Comparison of ENCODE assay signal across 23 mouse cellular contexts in the genomic region with DNA sequence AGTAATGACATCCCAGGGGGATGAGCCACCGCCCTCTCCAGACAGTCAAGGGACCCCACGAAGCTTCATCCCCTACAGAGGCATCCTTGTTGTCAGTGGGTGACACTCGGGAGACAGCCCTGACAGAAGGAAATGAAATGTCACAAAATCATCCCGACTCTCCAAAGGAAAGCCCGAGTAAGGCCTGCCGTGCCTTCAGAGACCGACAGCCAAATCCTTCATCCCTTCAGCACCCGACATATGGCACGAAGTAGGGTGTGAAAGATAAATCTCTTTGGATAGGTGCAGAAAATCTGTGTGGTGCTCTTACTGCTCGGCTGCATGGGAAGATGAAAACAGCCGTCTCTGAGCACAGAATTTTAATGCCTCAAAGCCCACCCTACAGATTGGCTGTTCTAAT.
A peak's percentile ranks its signal among the peaks of the same experiment; 100 is the strongest.
DNase-seq lines count a peak whose midpoint lies in the region; ATAC-seq lines count a peak whose summit lies in the region.
"Had no signal": no experiment of that assay in that cellular context is flagged by ENCODE, and none has a peak within 500 bp of the region (broad histone marks: within the 10 kb centered on the region; RNA-seq: fewer than 3 reads in every experiment).

No protein-coding gene starts in this region.

- peak overlapping the region; percentile 74 for H3K27ac ChIP-seq in forebrain, embryonic 15.5 days (replicated peaks)
- H3K27ac ChIP-seq in limb, embryonic 10.5 days, result no peak overlapping the region
- H3K27ac ChIP-seq: limb, embryonic 12.5 days; midbrain, embryonic 12.5 days; stomach, embryonic 15.5 days had no signal

- no peaks in the 10 kb centered on the region for H3K27me3 ChIP-seq in forebrain, embryonic 15.5 days
- H3K27me3 ChIP-seq in limb, embryonic 10.5 days (ENCODE audit: low read depth, poor library complexity, severe bottlenecking), result no peaks in the 10 kb centered on the region
- H3K27me3 ChIP-seq: heart, embryonic 12.5 days; midbrain, embryonic 12.5 days; stomach, embryonic 15.5 days had no signal

- peak; percentile 81 for ATAC-seq in frontal cortex, adult (ENCODE audit: low TSS enrichment)
- peak; percentile 48 for ATAC-seq in forebrain, embryonic 15.5 days (replicated peaks)
- ATAC-seq: inflammation-experienced regulatory T-cells, adult 6 months; liver, postnatal 0 days had no signal

- intact Hi-C loops in gastrocnemius, postnatal 36 days (cut with DNase I), result no loop called here

- no peaks in the 10 kb centered on the region for H3K36me3 ChIP-seq in forebrain, embryonic 15.5 days
- H3K36me3 ChIP-seq in limb, embryonic 10.5 days, result no peaks in the 10 kb centered on the region
- H3K36me3 ChIP-seq: heart, embryonic 12.5 days; limb, embryonic 12.5 days; midbrain, embryonic 12.5 days; stomach, embryonic 15.5 days had no signal

- no peaks in the 10 kb centered on the region for H3K9me3 ChIP-seq in forebrain, embryonic 15.5 days
- no peaks in the 10 kb centered on the region for H3K9me3 ChIP-seq in limb, embryonic 10.5 days (replicated peaks)
- H3K9me3 ChIP-seq: heart, embryonic 12.5 days; limb, embryonic 12.5 days; midbrain, embryonic 12.5 days; stomach, embryonic 15.5 days had no signal

- H3K4me2 ChIP-seq in forebrain, embryonic 15.5 days (replicated peaks), result no peak overlapping the region
- H3K4me2 ChIP-seq: heart, embryonic 12.5 days; limb, embryonic 12.5 days; liver, embryonic 11.5 days; midbrain, embryonic 12.5 days; stomach, embryonic 15.5 days had no signal

- H3K4me1 ChIP-seq in forebrain, embryonic 15.5 days, result peaks cover 33% of the 10 kb centered on the region
- H3K4me1 ChIP-seq in limb, embryonic 10.5 days, result peaks cover 6% of the 10 kb centered on the region
- H3K4me1 ChIP-seq: stomach, embryonic 15.5 days had no signal

- no peak for DNase-seq in frontal cortex, postnatal 10 days (ENCODE audit: low spot score in 2 of 2)
- peak; percentile 52 for DNase-seq in right cerebral cortex, adult 18-20 months
- no peak for DNase-seq in right cerebral cortex, postnatal 4 days
- peak; percentile 64 for DNase-seq in cerebellum, adult 9-11 months
- no peak for DNase-seq in gastrocnemius, postnatal 36 days
- no peak for DNase-seq in limb, embryonic 10.5 days (ENCODE audit: low spot score)
- DNase-seq: adrenal gland, adult 8-10 months; gastrocnemius, postnatal 14 days; heart, adult 18-20 months; heart, postnatal 10 days; kidney, adult 18-20 months; kidney, postnatal 4 days; liver, postnatal 0 days; lung, postnatal 14 days; thymus, postnatal 25 days had no signal

- no peak overlapping the region for H3K4me3 ChIP-seq in forebrain, embryonic 15.5 days
- no peak overlapping the region for H3K4me3 ChIP-seq in limb, embryonic 10.5 days
- H3K4me3 ChIP-seq: heart, embryonic 12.5 days; limb, embryonic 12.5 days; midbrain, embryonic 12.5 days; stomach, embryonic 15.5 days had no signal

- no peak overlapping the region for H3K9ac ChIP-seq in forebrain, embryonic 15.5 days (replicated peaks)
- H3K9ac ChIP-seq: heart, embryonic 12.5 days; limb, embryonic 12.5 days; liver, postnatal 0 days; midbrain, embryonic 12.5 days; stomach, embryonic 15.5 days had no signal

- 60% methylated on average over 11 of the region's 11 CpGs for WGBS in forebrain, embryonic 15.5 days
- WGBS in limb, embryonic 10.5 days, result 75% methylated on average over 11 of the region's 11 CpGs

Comparison
In these comparisons a context has a peak if more than half of its experiments do, and no peak if none do; other contexts are left out.
1. DNase-seq: peak in right cerebral cortex, adult 18-20 months (single experiment) and cerebellum, adult 9-11 months (single experiment); none in frontal cortex, postnatal 10 days (0 of 2), right cerebral cortex, postnatal 4 days (single experiment), gastrocnemius, postnatal 36 days (0 of 2) and limb, embryonic 10.5 days (single experiment).